Mouse (Mus musculus) embryo, embryonic 11.5 days (tissue): ENCODE results near the gene Ywhah.

Experiments
- DNase-seq: peaks from one replicate; pipeline ENCODE4 v3.0.0-alpha.2; 2012; ENCODE audit warnings: low read depth, low spot score

Ywhah gene

DNA sequence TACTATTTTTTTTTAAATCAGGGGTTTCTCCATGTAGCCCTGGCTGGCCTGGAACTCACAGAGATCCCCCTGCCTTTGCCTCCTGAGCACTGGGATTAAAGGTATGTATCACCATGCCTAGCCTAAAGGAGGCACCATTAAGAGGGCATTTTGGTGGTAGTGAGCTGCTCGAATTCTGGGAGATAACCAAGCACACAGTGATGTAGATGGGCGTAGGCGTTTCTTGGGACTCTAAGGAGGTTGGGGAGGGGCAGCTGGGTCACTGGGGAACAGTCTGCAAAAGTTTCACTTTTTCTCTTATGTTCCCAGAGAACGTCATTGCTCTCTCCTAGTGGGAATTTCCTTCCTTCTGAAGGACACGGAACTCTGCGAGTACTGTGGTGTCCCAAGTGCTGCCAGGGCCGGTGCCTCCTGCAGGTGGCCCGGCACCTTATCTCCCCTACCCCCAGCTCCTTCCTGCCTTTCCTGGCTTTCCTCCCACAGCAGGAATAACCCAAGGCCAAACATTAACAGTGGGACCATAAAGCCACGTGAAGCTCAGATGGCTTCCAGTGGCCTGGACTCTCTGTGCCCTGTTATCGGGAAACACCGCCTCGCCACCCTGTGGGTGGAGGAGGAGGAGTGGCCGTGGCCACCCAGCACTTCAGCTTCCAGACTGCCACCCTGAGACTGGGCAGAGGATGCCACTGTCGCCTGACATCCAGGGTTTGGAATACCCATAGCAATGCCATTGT, 34.4 kb downstream of the Ywhah start:
- DNase-seq, result no peak

DNA sequence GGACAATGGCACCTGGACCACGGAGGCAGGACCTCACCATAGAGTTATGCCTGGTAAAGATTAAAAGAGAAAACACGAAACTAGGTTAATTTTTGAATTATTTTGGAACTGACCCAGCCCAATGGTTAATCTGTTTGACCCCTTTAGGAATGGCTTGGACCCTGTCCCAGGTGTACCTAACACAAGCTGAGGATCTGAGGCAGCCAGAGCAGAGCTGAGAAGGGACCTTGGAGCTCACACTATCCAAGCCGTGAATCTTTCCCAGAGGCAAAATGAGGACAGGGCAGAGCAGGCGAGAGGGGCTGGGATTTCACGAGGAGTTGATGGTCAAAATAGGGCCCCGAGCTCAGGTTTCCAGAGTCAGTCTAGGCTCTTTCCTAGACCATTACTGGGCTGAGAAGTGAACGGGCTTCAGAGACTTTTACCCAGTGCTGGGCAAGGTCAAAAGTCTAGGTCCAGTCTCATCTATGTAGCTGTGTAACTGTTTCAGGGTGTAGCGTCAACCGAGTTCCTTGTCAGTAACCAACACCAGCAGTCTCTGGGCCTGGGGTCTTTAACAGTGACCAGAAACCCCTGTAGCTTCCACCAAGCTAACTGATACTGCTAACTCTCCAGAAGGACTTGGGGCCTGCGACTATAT, 37.6 kb downstream of the Ywhah start:
- DNase-seq, result no peak

DNA sequence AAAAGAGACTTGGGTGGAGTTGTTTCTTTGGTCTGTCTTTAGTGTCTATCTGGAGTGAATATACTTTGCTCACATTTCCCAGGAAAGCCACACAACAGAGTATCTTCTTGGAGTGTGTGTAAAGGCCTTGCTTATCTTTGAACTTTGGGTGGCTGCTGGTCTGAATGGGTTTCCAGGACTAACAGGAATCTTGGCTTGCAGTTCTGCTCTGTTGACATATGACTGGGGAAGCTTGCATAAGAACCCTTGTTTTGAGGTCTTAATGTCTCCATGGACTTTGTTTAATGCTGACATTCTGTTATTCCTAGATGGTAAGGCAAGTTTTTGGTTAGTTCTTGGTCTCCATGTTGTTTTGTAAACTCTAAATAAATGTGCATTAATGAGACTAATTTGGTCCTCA, 51.5 kb downstream of the Ywhah start:
- DNase-seq, result no peak

DNA sequence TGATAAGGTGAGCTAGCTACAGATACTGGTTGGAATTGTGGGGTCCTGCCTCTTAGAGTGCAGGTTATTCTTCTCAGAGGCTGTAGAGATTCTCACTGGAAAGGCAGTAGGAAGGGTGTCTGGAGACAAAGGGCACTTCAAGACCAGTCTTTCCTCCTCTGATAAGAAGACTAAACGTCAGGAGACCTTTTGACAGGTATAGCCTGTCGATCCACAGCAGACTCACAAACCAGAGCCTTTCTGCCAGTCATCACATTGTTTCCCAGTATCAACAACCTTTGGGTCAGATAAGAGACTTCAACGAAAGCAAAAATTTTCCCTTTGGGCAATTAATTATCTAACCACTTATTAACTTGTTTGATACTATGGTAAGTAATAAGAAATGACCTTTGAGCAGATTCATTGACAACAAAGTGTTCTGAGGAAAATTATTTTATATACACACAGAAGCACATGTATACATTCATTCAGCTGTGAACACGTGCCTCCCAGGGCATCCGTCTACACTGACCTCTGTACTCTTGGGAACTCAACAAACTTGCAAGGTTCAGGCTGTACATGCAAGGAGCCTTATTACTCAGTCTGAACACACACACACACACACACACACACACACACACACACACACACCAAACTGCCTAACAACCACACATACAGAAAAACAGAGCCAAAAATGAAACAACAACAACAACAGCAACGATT, 58.0 kb downstream of the Ywhah start:
- no peak for DNase-seq
